Mouse (Mus musculus) thymus, adult 2 months (tissue): ENCODE data around the gene Nenf. TPM values are rescaled to one million over a fixed set of nuclear protein-coding genes. Genes with fewer than 3 reads are reported as not detected.

Source experiments
- DNase-seq: peaks from one replicate; pipeline ENCODE4 v3.0.0; 2021
- H3K27ac ChIP-seq: fragments of 200-500 bp; 2 replicates; pipeline ENCODE4 v1.5.1; 2012; ENCODE audit warnings: low read length, control low read depth; ENCODE audit not compliant: control insufficient read depth, insufficient read depth
- H3K27me3 ChIP-seq: fragments of 200-500 bp; 2 replicates; pipeline ENCODE4 v1.6.1; 2012; ENCODE audit warnings: mild to moderate bottlenecking, low read length, moderate library complexity, mixed read lengths; ENCODE audit not compliant: control insufficient read depth, insufficient read depth
- H3K36me3 ChIP-seq: fragments of 200-500 bp; 2 replicates; pipeline ENCODE4 v1.6.1; 2012; ENCODE audit warnings: mild to moderate bottlenecking, low read length, moderate library complexity; ENCODE audit not compliant: control insufficient read depth, insufficient read depth
- H3K4me1 ChIP-seq: fragments of 200-500 bp; replicated peaks from 2 replicates; pipeline ENCODE4 v1.6.1; 2012; ENCODE audit warnings: low read length; ENCODE audit not compliant: control insufficient read depth, insufficient read depth
- H3K4me3 ChIP-seq: fragments of 200-500 bp; 2 replicates; pipeline ENCODE4 v1.5.1; 2012; ENCODE audit warnings: mild to moderate bottlenecking, low read length, control low read depth, moderate library complexity; ENCODE audit not compliant: control insufficient read depth, insufficient read depth
- CTCF ChIP-seq: fragments of 200-500 bp; IDR thresholded peaks from 2 replicates; pipeline ENCODE4 v1.5.1; 2012; ENCODE audit warnings: mild to moderate bottlenecking, control low read depth, low read length, moderate library complexity, borderline replicate concordance; ENCODE audit not compliant: control insufficient read depth, poor library complexity, insufficient read depth; ENCODE audit errors: extremely low read depth
- POLR2A ChIP-seq: fragments of 200-500 bp; IDR thresholded peaks from 2 replicates; pipeline ENCODE4 v1.6.1; 2012; ENCODE audit warnings: mild to moderate bottlenecking, low read length, control low read depth, moderate library complexity; ENCODE audit not compliant: control insufficient read depth, poor library complexity, insufficient read depth; ENCODE audit errors: extremely low read depth
- WGBS: fragments of 180-500 bp; shearing (Covaris S2); methylation state at CpG from one replicate; pipeline ENCODE4 v1.1.7; 2018; 5-methylcytosine and 5-hydroxymethylcytosine counted together
- polyA plus RNA-seq: library from polyadenylated mRNA; depleted of rRNA; stranded (reverse); fragments of >200 nt; gene quantifications from 2 replicates; pipeline ENCODE4 v1.2.3, GENCODE M21; 2012

Gene Nenf
- polyA plus RNA-seq, 1 experiment: 64.5 TPM

GRCm38 (mm10) chr1:191292348-191292747, 25.6 kb downstream of the Nenf start:
- no peak overlapping the region for H3K27ac ChIP-seq
- H3K4me3 ChIP-seq: no peak overlapping the region
- H3K27me3 ChIP-seq: no peaks in the 10 kb centered on the region
- no peak for DNase-seq
- H3K36me3 ChIP-seq: no peaks in the 10 kb centered on the region
- no peak for TF ChIP-seq POLR2A
- WGBS: 85% methylated on average over 5 of the region's 5 CpGs
- no peaks in the 10 kb centered on the region for H3K4me1 ChIP-seq

- no peaks in the 10 kb centered on the region for H3K36me3 ChIP-seq
- TF ChIP-seq POLR2A (no peak), CTCF (peak; percentile 91)
- DNase-seq: peak; percentile 50
- H3K4me3 ChIP-seq: no peak overlapping the region
- H3K27ac ChIP-seq: no peak overlapping the region
- no peaks in the 10 kb centered on the region for H3K27me3 ChIP-seq
- no peaks in the 10 kb centered on the region for H3K4me1 ChIP-seq
- WGBS: 59% methylated on average over 8 of the region's 8 CpGs
These were observed 29.2 kb downstream of the Nenf start for GRCm38 (mm10) chr1:191288762-191289161.

- no peak overlapping the region for H3K27ac ChIP-seq
- no peaks in the 10 kb centered on the region for H3K27me3 ChIP-seq
- no peak overlapping the region for H3K4me3 ChIP-seq
- no peaks in the 10 kb centered on the region for H3K36me3 ChIP-seq
- WGBS: 92% methylated on average over 8 of the region's 8 CpGs
- DNase-seq: no peak
- TF ChIP-seq POLR2A (no peak), CTCF (no peak)
- no peaks in the 10 kb centered on the region for H3K4me1 ChIP-seq
These were observed 33.5 kb downstream of the Nenf start for GRCm38 (mm10) chr1:191284502-191284901.

- H3K27ac ChIP-seq: no peak overlapping the region
- no peak overlapping the region for H3K4me3 ChIP-seq
- TF ChIP-seq CTCF (no peak), POLR2A (no peak)
- H3K27me3 ChIP-seq: no peaks in the 10 kb centered on the region
- 73% methylated on average over 13 of the region's 13 CpGs for WGBS
- no peaks in the 10 kb centered on the region for H3K36me3 ChIP-seq
- H3K4me1 ChIP-seq: no peaks in the 10 kb centered on the region
- DNase-seq: no peak
These were observed 34.6 kb downstream of the Nenf start for GRCm38 (mm10) chr1:191283110-191284040.

- H3K36me3 ChIP-seq: no peaks in the 10 kb centered on the region
These were observed 35.7 kb downstream of the Nenf start for GRCm38 (mm10) chr1:191282319-191282718.

GRCm38 (mm10) chr1:191281171-191281570, 36.8 kb downstream of the Nenf start:
- no peaks in the 10 kb centered on the region; the same call in 1 of the 2 replicates for H3K4me1 ChIP-seq
- H3K36me3 ChIP-seq: no peaks in the 10 kb centered on the region
- WGBS: 31% methylated on average over 7 of the region's 7 CpGs
- no peaks in the 10 kb centered on the region for H3K27me3 ChIP-seq
- H3K27ac ChIP-seq: peak overlapping the region; percentile 33; the same call in 1 of the 2 replicates
- DNase-seq: no peak
- no peak for TF ChIP-seq POLR2A
- no peak for TF ChIP-seq CTCF
- no peak overlapping the region for H3K4me3 ChIP-seq

More at GRCm38 (mm10) chr1:191282319-191282718, 35.7 kb downstream of the Nenf start:
- no peak for DNase-seq
- Histone ChIP-seq H3K27me3 (no peaks in the 10 kb centered on the region), H3K4me3 (no peak overlapping the region), H3K27ac (no peak overlapping the region), H3K4me1 (no peaks in the 10 kb centered on the region; the same call in 1 of the 2 replicates)
- WGBS: 90% methylated on average over 1 of the region's 1 CpGs
- TF ChIP-seq POLR2A (no peak), CTCF (no peak)

- no peak for TF ChIP-seq POLR2A
- no peak for TF ChIP-seq CTCF
- H3K4me1 ChIP-seq: no peaks in the 10 kb centered on the region; the same call in 1 of the 2 replicates
- no peaks in the 10 kb centered on the region for H3K36me3 ChIP-seq
- 71% methylated on average over 4 of the region's 4 CpGs for WGBS
- no peak overlapping the region for H3K27ac ChIP-seq
- no peak for DNase-seq
- H3K4me3 ChIP-seq: no peak overlapping the region
- H3K27me3 ChIP-seq: no peaks in the 10 kb centered on the region
These were observed 39.7 kb downstream of the Nenf start for GRCm38 (mm10) chr1:191278324-191278723.
